Mouse (Mus musculus) kidney, postnatal 0 days (tissue): Measurements from ENCODE around the gene Bbs9. TPM values are rescaled to one million over a fixed set of nuclear protein-coding genes. Genes with fewer than 3 reads are reported as not detected.

Experiments used
- ATAC-seq: fragments of 200-750 bp; cut with Nextera tagmentation; replicated peaks from 2 replicates; pipeline ENCODE4 v1.8.0; 2017; ENCODE audit warnings: low read depth, moderate number of reproducible peaks, moderate TSS enrichment, moderate library complexity; ENCODE audit not compliant: low FRiP score
- DNase-seq: peaks from one replicate; pipeline ENCODE4 v3.0.0-alpha.2; 2016; ENCODE audit warnings: low spot score
- H3K27ac ChIP-seq: fragments of 300-500 bp; sonication (generic); 2 replicates; pipeline ENCODE4 v1.5.1; 2014; ENCODE audit warnings: mild to moderate bottlenecking
- H3K27me3 ChIP-seq: fragments of 300-500 bp; sonication (generic); 2 replicates; pipeline ENCODE4 v1.6.1; 2014; ENCODE audit warnings: low read length, mixed read lengths; ENCODE audit not compliant: insufficient read depth
- H3K36me3 ChIP-seq: fragments of 300-500 bp; sonication (generic); 2 replicates; pipeline ENCODE4 v1.6.1; 2014; ENCODE audit warnings: low read length, mixed read lengths; ENCODE audit not compliant: insufficient read depth
- H3K4me1 ChIP-seq: fragments of 300-500 bp; sonication (generic); replicated peaks from 2 replicates; pipeline ENCODE4 v1.6.1; 2014; ENCODE audit warnings: antibody characterized with exemption, low read length, mixed read lengths; ENCODE audit not compliant: insufficient read depth
- H3K4me2 ChIP-seq: fragments of 300-500 bp; sonication (generic); 2 replicates; pipeline ENCODE4 v1.6.1; 2014; ENCODE audit warnings: mild to moderate bottlenecking, low read length, moderate library complexity, mixed read lengths
- H3K4me3 ChIP-seq: fragments of 300-500 bp; sonication (generic); replicated peaks from 2 replicates; pipeline ENCODE4 v1.5.1; 2014; ENCODE audit warnings: low read depth, low read length
- H3K9ac ChIP-seq: fragments of 300-500 bp; sonication (generic); 2 replicates; pipeline ENCODE4 v1.6.1; 2014; ENCODE audit warnings: low read depth, low read length
- H3K9me3 ChIP-seq: fragments of 300-500 bp; sonication (generic); replicated peaks from 2 replicates; pipeline ENCODE4 v1.6.1; 2016; ENCODE audit warnings: low read length, inconsistent platforms, mixed read lengths
- CTCF ChIP-seq: IDR thresholded peaks from 2 replicates; pipeline ENCODE4 v1.5.1; 2016; ENCODE audit warnings: antibody characterized with exemption, low read depth, mild to moderate bottlenecking, moderate library complexity
- WGBS: fragments of 180-500 bp; shearing (Covaris S2); extraction: QIAGEN DNeasy Blood & Tissue Kit; methylation state at CpG from one replicate; pipeline ENCODE4 v1.1.7; 2014; 5-methylcytosine and 5-hydroxymethylcytosine counted together
- polyA plus RNA-seq: library from polyadenylated mRNA; unstranded; fragments of >200 nt; fragmentation: Nextera tagmentation; extraction: Ambion mirVana; gene quantifications from 2 replicates; pipeline ENCODE4 v1.2.1, GENCODE M21; 2015

Gene Bbs9
- polyA plus RNA-seq, 1 experiment from 2014 or later, result 10.1 TPM

DNA sequence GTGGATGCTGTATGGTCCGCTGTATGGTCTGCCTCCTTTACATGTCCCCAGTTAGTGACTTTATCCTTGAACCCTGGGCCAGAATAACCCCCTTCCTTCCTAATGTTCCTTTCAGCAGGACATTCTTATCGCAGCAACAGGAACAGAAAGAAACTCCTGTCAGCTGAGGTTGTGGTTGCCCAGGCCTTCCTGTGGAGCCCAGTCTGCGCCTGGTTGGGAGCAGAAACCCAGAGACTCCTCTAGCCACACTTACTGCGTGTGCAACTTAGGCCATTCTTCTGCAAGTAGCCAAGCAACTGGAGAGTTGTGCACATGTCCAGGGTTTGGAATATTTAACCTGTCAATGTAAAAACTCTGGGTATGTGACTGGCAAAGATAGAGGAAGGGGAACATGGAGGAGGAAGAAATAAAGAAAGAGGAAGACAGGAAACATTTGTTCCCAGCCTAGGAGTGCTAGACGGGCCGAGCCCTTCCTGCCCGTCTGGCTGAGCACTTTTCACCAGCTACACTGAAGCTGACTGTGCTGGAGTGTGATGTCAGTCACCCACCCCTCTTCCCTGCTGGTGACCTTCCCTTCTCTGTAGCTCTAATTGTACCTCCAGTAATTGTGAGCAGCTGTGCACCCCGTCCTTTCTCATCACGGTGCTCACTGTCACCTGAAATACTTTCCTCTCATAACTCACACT lies 339.0 kb downstream of the Bbs9 start:
- WGBS, result 47% methylated on average over 9 of the region's 9 CpGs
- Histone ChIP-seq H3K36me3 (no peaks in the 10 kb centered on the region), H3K4me3 (no peak overlapping the region), H3K9ac (no peak overlapping the region), H3K27me3 (no peaks in the 10 kb centered on the region), H3K4me2 (no peak overlapping the region), H3K4me1 (no peaks in the 10 kb centered on the region), H3K27ac (no peak overlapping the region), H3K9me3 (no peaks in the 10 kb centered on the region)
- no peak for DNase-seq
- no peak for ATAC-seq
- TF ChIP-seq CTCF, result no peak

DNA sequence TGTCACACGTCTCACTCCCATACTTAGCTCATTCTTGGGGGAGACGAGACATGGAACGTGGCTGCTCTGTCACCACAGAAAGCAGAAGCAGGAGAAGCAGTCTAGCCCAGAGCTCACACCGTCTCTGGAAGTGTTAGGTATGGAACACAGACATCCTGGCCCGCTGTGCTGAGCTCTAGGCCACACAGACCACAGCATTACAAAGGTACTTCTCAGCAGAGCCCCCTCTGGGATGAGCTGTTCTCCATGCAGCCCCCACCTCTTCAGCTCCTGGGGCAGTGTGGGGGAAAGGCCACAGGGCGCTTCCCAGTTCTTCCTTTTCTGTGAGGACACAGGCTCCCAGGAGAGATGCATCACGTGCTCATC lies 339.6 kb downstream of the Bbs9 start:
- 46% methylated on average over 7 of the region's 7 CpGs for WGBS
- DNase-seq, result no peak
- Histone ChIP-seq H3K9me3 (no peaks in the 10 kb centered on the region), H3K27me3 (no peaks in the 10 kb centered on the region), H3K4me1 (no peaks in the 10 kb centered on the region), H3K36me3 (no peaks in the 10 kb centered on the region), H3K9ac (no peak overlapping the region), H3K4me2 (no peak overlapping the region), H3K27ac (no peak overlapping the region), H3K4me3 (no peak overlapping the region)
- ATAC-seq, result no peak
- TF ChIP-seq CTCF, result no peak

DNA sequence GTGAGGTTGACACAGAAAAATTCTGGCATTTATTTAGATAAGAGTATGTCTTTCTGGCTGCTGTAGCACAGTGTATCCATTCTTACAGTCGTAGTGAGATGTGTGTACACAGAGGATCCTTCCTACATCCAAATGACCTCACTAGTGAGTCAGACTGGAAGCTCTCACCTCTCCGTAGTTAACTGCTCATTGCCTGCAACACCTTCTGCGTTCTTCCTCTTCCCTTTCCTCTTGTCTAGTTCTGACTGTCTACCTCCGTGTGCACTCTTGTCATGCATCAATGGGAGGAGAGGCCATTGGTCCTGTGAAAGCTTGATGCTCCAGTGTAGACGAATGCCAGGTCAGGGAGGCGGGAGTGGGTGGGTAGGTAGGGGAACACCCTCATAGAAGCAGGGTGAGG lies 344.0 kb downstream of the Bbs9 start:
- ATAC-seq (no peak), DNase-seq (no peak)
- Histone ChIP-seq H3K4me1 (no peaks in the 10 kb centered on the region), H3K4me2 (no peak overlapping the region), H3K36me3 (no peaks in the 10 kb centered on the region), H3K27ac (no peak overlapping the region), H3K9me3 (no peaks in the 10 kb centered on the region), H3K27me3 (no peaks in the 10 kb centered on the region), H3K9ac (no peak overlapping the region), H3K4me3 (no peak overlapping the region)
- WGBS, result 81% methylated on average over 6 of the region's 6 CpGs
- no peak for TF ChIP-seq CTCF

DNA sequence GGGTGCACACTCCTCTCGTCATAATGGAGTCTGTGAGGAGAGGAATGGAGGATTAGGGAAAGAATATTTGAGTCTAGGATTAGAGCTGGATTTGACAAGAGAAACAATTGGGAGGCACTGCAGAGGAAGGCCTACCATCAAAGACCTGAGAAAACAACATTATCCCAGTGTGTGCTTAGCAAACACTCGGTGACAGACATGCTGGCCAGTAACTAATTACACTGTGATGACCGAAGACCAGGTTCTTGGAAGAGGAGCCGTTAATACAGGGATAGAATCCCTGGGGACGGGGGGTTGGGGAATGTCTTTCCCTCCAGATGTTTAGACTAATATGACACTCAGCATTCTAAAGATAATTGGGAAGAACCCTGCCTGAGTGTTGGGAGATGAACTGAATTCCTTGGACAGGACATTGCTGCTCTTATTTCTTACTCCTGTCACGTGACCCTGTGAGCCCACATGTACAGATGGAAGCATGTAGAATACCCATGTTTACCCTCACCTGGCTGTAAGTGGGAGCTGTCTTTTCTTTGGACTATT lies 345.2 kb downstream of the Bbs9 start:
- Histone ChIP-seq H3K9ac (no peak overlapping the region), H3K4me2 (no peak overlapping the region), H3K9me3 (no peaks in the 10 kb centered on the region), H3K27ac (no peak overlapping the region), H3K27me3 (no peaks in the 10 kb centered on the region), H3K36me3 (no peaks in the 10 kb centered on the region), H3K4me1 (no peaks in the 10 kb centered on the region), H3K4me3 (no peak overlapping the region)
- ATAC-seq (no peak), DNase-seq (no peak)
- no peak for TF ChIP-seq CTCF
- 45% methylated on average over 6 of the region's 6 CpGs for WGBS

DNA sequence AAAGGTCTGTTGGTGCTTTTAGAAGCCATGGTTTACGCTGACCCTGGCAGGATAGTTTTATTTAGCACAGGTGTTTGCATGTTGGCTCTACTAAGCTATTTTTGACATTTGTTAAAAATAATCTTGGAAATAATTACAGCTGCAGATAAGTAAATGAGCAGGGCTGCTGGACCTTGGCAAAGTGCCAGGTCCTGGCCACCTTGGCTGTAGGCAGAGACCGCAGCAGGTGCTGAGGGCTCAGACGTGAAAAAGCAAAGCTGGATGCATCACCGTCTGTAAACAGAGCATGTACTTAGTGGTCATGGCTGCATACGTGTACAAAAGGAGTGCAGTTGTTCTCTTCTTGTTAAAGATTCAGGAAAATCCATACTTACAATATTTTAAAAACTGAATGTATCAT lies 347.3 kb downstream of the Bbs9 start:
- DNase-seq, result no peak
- Histone ChIP-seq H3K4me2 (no peak overlapping the region), H3K27ac (no peak overlapping the region), H3K4me1 (no peaks in the 10 kb centered on the region), H3K9me3 (no peaks in the 10 kb centered on the region), H3K4me3 (no peak overlapping the region), H3K27me3 (no peaks in the 10 kb centered on the region), H3K9ac (no peak overlapping the region), H3K36me3 (no peaks in the 10 kb centered on the region)
- no peak for ATAC-seq
- 58% methylated on average over 5 of the region's 5 CpGs for WGBS
- no peak for TF ChIP-seq CTCF

DNA sequence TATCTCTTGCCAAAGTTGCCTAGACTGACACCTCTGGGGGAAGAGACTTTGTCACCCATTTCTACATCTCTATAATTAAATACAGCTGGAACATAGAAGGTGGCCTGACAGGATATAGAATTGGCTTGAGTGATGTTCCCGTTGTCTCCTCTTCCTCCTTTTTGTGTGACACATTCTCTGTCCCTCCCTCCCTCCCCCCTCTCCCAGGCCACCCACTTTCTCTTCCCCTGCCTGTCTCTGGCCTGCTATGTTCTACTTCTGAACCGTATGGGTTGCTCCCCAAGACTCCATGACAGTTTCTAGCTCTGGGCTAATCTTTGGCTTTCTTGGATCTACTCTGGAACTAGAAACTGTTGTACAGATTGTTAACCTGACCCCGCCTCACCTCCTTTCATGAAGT lies 348.3 kb downstream of the Bbs9 start:
- Histone ChIP-seq H3K9ac (no peak overlapping the region), H3K27me3 (no peaks in the 10 kb centered on the region), H3K4me1 (no peaks in the 10 kb centered on the region), H3K4me3 (no peak overlapping the region), H3K9me3 (no peaks in the 10 kb centered on the region), H3K27ac (no peak overlapping the region), H3K36me3 (no peaks in the 10 kb centered on the region), H3K4me2 (no peak overlapping the region)
- DNase-seq, result no peak
- no peak for TF ChIP-seq CTCF
- ATAC-seq, result no peak
- 77% methylated on average over 3 of the region's 3 CpGs for WGBS

DNA sequence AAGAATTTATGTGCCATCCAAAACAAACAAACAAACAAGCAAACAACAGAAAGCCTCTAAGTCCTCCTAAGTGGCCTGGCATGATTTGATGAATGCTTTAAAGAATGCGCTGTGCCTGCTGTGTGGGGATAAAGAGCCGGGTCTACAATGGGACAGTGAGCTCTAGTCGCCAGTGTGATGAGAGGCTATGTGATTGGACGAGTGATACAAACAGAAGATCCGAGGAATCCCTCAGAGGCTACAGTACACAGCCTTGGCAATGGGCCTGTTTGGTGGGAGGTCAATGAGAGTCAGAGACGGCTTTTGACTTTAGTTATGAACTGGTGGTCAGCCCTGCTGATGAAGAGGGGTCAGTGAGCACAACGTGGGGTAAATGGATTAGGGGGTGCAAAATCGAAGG lies 349.4 kb downstream of the Bbs9 start:
- Histone ChIP-seq H3K27me3 (no peaks in the 10 kb centered on the region), H3K4me2 (no peak overlapping the region), H3K4me1 (no peaks in the 10 kb centered on the region), H3K9ac (no peak overlapping the region), H3K27ac (no peak overlapping the region), H3K4me3 (no peak overlapping the region), H3K9me3 (no peaks in the 10 kb centered on the region), H3K36me3 (no peaks in the 10 kb centered on the region)
- ATAC-seq (no peak), DNase-seq (no peak)
- no peak for TF ChIP-seq CTCF
- WGBS, result 75% methylated on average over 8 of the region's 8 CpGs
